In genomic region chr12:103325156-103325857, GRCm38 (mm10) we compare ENCODE assay signal across 8 mouse cellular contexts. TPM values are rescaled to one million over a fixed set of nuclear protein-coding genes. Genes with fewer than 3 reads are reported as not detected.
A peak's percentile ranks its signal among the peaks of the same experiment; 100 is the strongest.
DNase-seq lines count a peak whose midpoint lies in the region; ATAC-seq lines count a peak whose summit lies in the region.

No protein-coding gene starts in this region.

- no peaks in the 10 kb centered on the region for H3K36me3 ChIP-seq in hindbrain, embryonic 13.5 days

- WGBS in hindbrain, embryonic 13.5 days: 7% methylated on average over 60 of the region's 60 CpGs

- H3K4me3 ChIP-seq in hindbrain, embryonic 13.5 days: peak overlapping the region; percentile 41

- H3K27ac ChIP-seq in hindbrain, embryonic 13.5 days: no peak overlapping the region

- DNase-seq in MN1 (ENCODE audit: low spot score): peak; percentile 52
- DNase-seq in cerebellum, postnatal 10 days: peak; percentile 97 to 99
- peak; percentile 78 to 79 for DNase-seq in frontal cortex, postnatal 14 days (ENCODE audit: low spot score in 2 of 2)
- DNase-seq in layer of hippocampus, postnatal 14 days (ENCODE audit: low spot score in 2 of 2): peak; percentile 86
- DNase-seq in lung, postnatal 10 days: peak; percentile 91
- DNase-seq in retina, adult 2 months (ENCODE audit: low read depth, low spot score): peak; percentile 81
- DNase-seq in thymus, postnatal 25 days: peak; percentile 93

- peaks cover 82% of the 10 kb centered on the region for H3K27me3 ChIP-seq in hindbrain, embryonic 13.5 days

- H3K9me3 ChIP-seq in hindbrain, embryonic 13.5 days: no peaks in the 10 kb centered on the region

- peak overlapping the region; percentile 63 for H3K9ac ChIP-seq in hindbrain, embryonic 13.5 days

- H3K4me2 ChIP-seq in hindbrain, embryonic 13.5 days: peak overlapping the region; percentile 65

- ATAC-seq in hindbrain, embryonic 13.5 days (ENCODE audit: low FRiP score): peak; percentile 95

- H3K4me1 ChIP-seq in hindbrain, embryonic 13.5 days (replicated peaks): peaks cover 14% of the 10 kb centered on the region; the same call in 1 of the 2 replicates

RNA-seq across cellular contexts. Expression of gene Fam181a, which starts 14.5 kb away (rescaled TPM):
- 9.0 and 10.4 TPM in 2 replicates for polyA plus RNA-seq in hindbrain, embryonic 13.5 days (2015; fragmentation: Nextera tagmentation; extraction: Ambion mirVana)
- total RNA-seq in layer of hippocampus, postnatal 14 days (2021): 1 to 10 TPM; 2.1 to 2.2 TPM

RNA-seq across cellular contexts. Expression of gene Asb2, which starts 30.5 kb away (rescaled TPM):
- polyA plus RNA-seq in hindbrain, embryonic 13.5 days (2015; fragmentation: Nextera tagmentation; extraction: Ambion mirVana): 1.00 and 1.0 TPM in 2 replicates
- 1 to 10 TPM; 1.9 TPM for total RNA-seq in layer of hippocampus, postnatal 14 days (2021)
